Mouse (Mus musculus) embryonic facial prominence, embryonic 14.5 days (tissue): ENCODE data around the gene Tmem121. TPM values are rescaled to one million over a fixed set of nuclear protein-coding genes. Genes with fewer than 3 reads are reported as not detected.
"Not testable (repeated sequence)": the region's sequence is repeated elsewhere in the genome, so short reads cannot be mapped to it uniquely, and the experiment has no call there.

ENCODE experiments used
- ATAC-seq: fragments of 200-750 bp; cut with Nextera tagmentation; 2 replicates; pipeline ENCODE4 v1.8.0; 2017; ENCODE audit warnings: low read depth, moderate number of reproducible peaks, moderate TSS enrichment
- DNase-seq: peaks from one replicate; pipeline ENCODE4 v3.0.0-alpha.2; 2015; ENCODE audit warnings: low spot score
- H3K27ac ChIP-seq: fragments of 300-500 bp; sonication (generic); replicated peaks from 2 replicates; pipeline ENCODE4 v1.5.1; 2014; ENCODE audit warnings: low read depth, mild to moderate bottlenecking, low read length, moderate library complexity
- H3K27me3 ChIP-seq: fragments of 300-500 bp; sonication (generic); replicated peaks from 2 replicates; pipeline ENCODE4 v1.6.1; 2014; ENCODE audit warnings: low read length; ENCODE audit not compliant: control insufficient read depth, insufficient read depth
- H3K36me3 ChIP-seq: fragments of 300-500 bp; sonication (generic); 2 replicates; pipeline ENCODE4 v1.6.1; 2014; ENCODE audit warnings: low read length, mixed read lengths; ENCODE audit not compliant: control insufficient read depth, insufficient read depth
- H3K4me1 ChIP-seq: fragments of 300-500 bp; sonication (generic); 2 replicates; pipeline ENCODE4 v1.6.1; 2014; ENCODE audit warnings: antibody characterized with exemption, low read length; ENCODE audit not compliant: control insufficient read depth, insufficient read depth
- H3K4me2 ChIP-seq: fragments of 300-500 bp; sonication (generic); 2 replicates; pipeline ENCODE4 v1.6.1; 2014; ENCODE audit warnings: low read depth, mild to moderate bottlenecking, low read length, moderate library complexity, mixed read lengths
- H3K4me3 ChIP-seq: fragments of 300-500 bp; sonication (generic); 2 replicates; pipeline ENCODE4 v1.5.1; 2014; ENCODE audit warnings: low read depth, mild to moderate bottlenecking, low read length
- H3K9ac ChIP-seq: fragments of 300-500 bp; sonication (generic); 2 replicates; pipeline ENCODE4 v1.6.1; 2014; ENCODE audit warnings: low read depth, mild to moderate bottlenecking, low read length, moderate library complexity, mixed read lengths
- H3K9me3 ChIP-seq: fragments of 300-500 bp; sonication (generic); 2 replicates; pipeline ENCODE4 v1.6.1; 2016; ENCODE audit warnings: low read length; ENCODE audit not compliant: control insufficient read depth
- WGBS: fragments of 180-500 bp; shearing (Covaris S2); extraction: QIAGEN DNeasy Blood & Tissue Kit; methylation state at CpG from one replicate; pipeline ENCODE4 v1.1.7; 2014; 5-methylcytosine and 5-hydroxymethylcytosine counted together
- polyA plus RNA-seq: library from polyadenylated mRNA; unstranded; fragments of >200 nt; fragmentation: Nextera tagmentation; extraction: Ambion mirVana; gene quantifications from 2 replicates; pipeline ENCODE4 v1.2.1, GENCODE M21; 2014

Tmem121 gene
- polyA plus RNA-seq, 1 experiment from 2014 or later, result 8.7 TPM

DNA sequence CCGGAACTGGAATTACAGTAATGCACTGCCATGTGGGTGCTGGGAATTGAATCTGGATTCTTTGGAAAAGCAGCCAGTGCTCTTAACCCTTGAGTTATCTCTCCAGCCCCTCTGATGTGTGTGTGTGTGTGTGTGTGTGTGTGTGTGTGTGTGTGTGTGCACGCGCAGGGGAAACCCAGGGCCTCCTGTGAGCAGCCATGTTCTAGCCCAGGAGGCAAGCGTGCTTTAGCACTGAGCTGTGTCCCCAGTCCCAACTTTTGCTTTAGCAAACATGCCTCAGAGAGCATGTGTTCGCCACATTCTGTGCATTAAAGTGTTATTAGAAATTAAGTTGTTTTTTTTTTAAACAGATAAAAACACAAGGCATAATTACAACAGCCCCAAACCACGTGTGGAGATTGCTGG lies 39.0 kb downstream of the Tmem121 start:
- Histone ChIP-seq H3K9ac (no peak overlapping the region), H3K9me3 (no peaks in the 10 kb centered on the region), H3K4me1 (no peaks in the 10 kb centered on the region), H3K27ac (no peak overlapping the region), H3K36me3 (no peaks in the 10 kb centered on the region), H3K27me3 (no peaks in the 10 kb centered on the region), H3K4me3 (no peak overlapping the region), H3K4me2 (no peak overlapping the region)
- DNase-seq (no peak), ATAC-seq (no peak)
- WGBS, result 84% methylated on average over 6 of the region's 6 CpGs

- Histone ChIP-seq H3K27me3 (no peaks in the 10 kb centered on the region), H3K36me3 (no peaks in the 10 kb centered on the region), H3K4me2 (no peak overlapping the region), H3K9ac (no peak overlapping the region), H3K4me3 (no peak overlapping the region), H3K9me3 (no peaks in the 10 kb centered on the region), H3K4me1 (no peaks in the 10 kb centered on the region), H3K27ac (no peak overlapping the region)
- 76% methylated on average over 6 of the region's 6 CpGs for WGBS
- ATAC-seq (no peak), DNase-seq (no peak)
Measured at GRCm38 (mm10) chr12:113227970-113228593, 42.4 kb downstream of the Tmem121 start.

DNA sequence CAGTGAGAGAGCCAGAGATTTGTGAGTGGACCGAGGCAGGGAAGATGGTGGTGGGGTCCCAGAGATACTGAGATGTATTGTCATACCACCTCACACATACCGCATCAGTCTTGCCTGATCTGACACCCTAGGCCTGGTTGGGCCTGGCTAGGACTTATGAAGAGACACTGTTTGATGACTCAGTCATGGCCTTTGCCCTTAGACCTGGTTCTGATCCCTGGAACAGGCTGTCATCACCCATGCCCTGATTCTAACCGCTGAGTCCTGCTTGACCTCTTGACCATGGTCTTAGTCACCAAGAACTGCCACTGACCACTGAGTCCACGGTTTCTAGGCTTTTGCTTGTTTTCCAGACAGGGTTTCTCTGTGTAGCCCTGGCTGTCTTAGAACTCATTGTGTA lies 45.0 kb downstream of the Tmem121 start:
- Histone ChIP-seq H3K4me1 (no peaks in the 10 kb centered on the region), H3K36me3 (no peaks in the 10 kb centered on the region), H3K4me3 (no peak overlapping the region), H3K27ac (no peak overlapping the region), H3K27me3 (no peaks in the 10 kb centered on the region), H3K4me2 (no peak overlapping the region), H3K9ac (no peak overlapping the region), H3K9me3 (no peaks in the 10 kb centered on the region)
- no peak for DNase-seq
- WGBS, result 81% methylated on average over 4 of the region's 4 CpGs
- no peak for ATAC-seq

DNA sequence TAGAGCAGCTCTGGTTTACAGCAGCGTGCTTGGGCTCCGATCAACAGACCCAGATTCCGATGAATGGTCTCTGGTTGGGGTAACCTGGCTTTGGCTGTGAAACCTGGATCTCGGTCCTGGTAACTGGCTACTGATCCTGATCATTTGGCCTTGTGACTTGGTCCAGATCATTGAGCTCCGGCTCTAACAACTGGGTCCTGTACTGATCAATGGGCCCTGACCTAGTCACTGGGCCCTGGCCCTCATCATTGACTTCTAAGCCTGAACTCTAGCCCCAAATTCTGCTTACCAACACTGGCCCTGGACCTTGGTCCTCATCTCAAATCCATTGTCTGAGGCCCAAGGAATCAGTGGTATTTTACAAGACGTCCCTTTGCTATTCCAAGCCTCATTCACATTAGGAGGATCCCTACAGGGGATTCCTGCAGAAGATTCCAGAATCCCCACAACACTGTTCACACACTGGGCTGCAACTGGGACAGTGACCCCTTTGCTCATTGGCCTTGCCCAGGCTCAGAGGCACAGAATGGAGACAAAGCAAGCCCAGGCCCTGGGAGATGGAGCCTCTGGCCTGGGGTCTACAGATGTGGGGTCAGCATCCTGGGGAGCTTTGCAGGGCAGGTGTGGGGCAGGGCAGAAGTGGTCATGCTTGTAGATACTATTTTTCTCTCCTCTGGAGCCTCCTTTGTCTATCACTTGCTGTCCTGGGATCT lies 46.0 kb downstream of the Tmem121 start:
- H3K4me1 ChIP-seq, H3K27me3 ChIP-seq, H3K9me3 ChIP-seq, H3K27ac ChIP-seq, ATAC-seq, H3K4me3 ChIP-seq, H3K9ac ChIP-seq, DNase-seq, H3K36me3 ChIP-seq, H3K4me2 ChIP-seq: not testable (repeated sequence)
- WGBS, result 82% methylated on average over 6 of the region's 6 CpGs

DNA sequence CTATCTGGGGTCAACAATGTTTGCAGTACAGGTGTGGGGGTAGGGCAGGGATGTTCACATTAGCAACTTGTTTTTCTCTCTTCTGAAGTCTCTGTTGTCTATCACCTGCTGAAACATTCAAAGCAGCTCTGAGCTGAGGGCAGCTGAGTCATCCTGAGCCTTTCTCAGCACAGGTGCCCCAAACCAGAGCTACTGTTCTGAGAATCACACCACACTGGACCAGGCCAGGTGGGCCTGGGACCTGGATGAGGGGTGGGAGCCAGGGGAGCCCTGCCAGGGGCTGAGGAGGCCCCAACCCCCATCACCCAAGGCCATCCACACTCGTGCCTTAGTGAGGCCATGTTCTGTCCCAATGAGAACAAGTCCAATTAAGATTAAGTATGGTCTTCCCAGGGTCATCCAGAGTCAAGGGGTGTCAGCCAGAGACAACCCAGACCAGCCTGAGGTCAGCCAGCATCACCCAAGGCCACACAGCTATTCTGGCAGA lies 46.6 kb downstream of the Tmem121 start:
- H3K36me3 ChIP-seq, H3K4me1 ChIP-seq, H3K27me3 ChIP-seq, DNase-seq, H3K4me3 ChIP-seq, H3K27ac ChIP-seq, H3K4me2 ChIP-seq, H3K9ac ChIP-seq, H3K9me3 ChIP-seq, ATAC-seq: not testable (repeated sequence)
- 60% methylated on average over 1 of the region's 1 CpGs for WGBS

Other genes with a start within 250 kb of the Tmem121 start
- 87.3 and 87.4 TPM in 2 replicates for gene Nudt14, start 243.8 kb upstream of the Tmem121 start, polyA plus RNA-seq
- gene Btbd6, start 209.4 kb upstream of the Tmem121 start, polyA plus RNA-seq, result 20.8 and 22.8 TPM in 2 replicates
- gene Brf1, start 185.2 kb upstream of the Tmem121 start, polyA plus RNA-seq, result 50.0 and 54.3 TPM in 2 replicates
- 17.9 and 18.7 TPM in 2 replicates for gene Pacs2, start 171.4 kb upstream of the Tmem121 start, polyA plus RNA-seq
- not detected in 2 replicates for gene Tex22, start 111.4 kb upstream of the Tmem121 start, polyA plus RNA-seq
- 19.8 and 21.3 TPM in 2 replicates for gene Mta1, start 87.7 kb upstream of the Tmem121 start, polyA plus RNA-seq
- 154 and 185 TPM in 2 replicates for gene Crip2, start 45.7 kb upstream of the Tmem121 start, polyA plus RNA-seq
- 408 and 507 TPM in 2 replicates for gene Crip1, start 39.6 kb upstream of the Tmem121 start, polyA plus RNA-seq
- 19.8 and 23.5 TPM in 2 replicates for gene Tedc1, start 29.5 kb upstream of the Tmem121 start, polyA plus RNA-seq